Mouse (Mus musculus): ENCODE measurements around the gene Myl9. TPM values are rescaled to one million over a fixed set of nuclear protein-coding genes. Genes with fewer than 3 reads are reported as not detected.
A peak's percentile ranks its signal among the peaks of the same experiment; 100 is the strongest.

Gene Myl9
- polyA plus RNA-seq, 1 experiment from 2014 or later: 58.3 TPM

DNA sequence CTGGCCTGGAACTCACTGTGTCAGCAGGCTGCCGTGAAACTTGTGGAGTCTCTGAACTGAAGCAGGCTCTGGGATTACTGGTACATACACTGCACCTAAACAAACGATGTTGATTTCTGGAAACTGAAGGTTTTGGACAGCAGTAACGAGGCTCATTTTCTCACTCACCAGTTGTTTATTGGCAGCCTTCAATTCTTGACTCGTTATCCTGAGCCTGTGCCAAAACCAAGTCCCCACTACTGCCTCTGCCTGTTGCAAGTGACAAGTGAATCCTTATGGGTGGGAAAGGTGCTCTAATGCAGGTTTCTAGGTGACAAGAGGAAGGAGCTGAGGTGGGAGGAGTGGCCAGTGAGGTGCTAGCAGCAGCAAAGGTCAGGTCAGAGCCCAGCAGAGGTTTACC is 33.2 kb upstream of the Myl9 start:
- ATAC-seq (ENCODE audit: low read depth): no peak
- Histone ChIP-seq H3K27ac (no peak overlapping the region), H3K27me3 (no peaks in the 10 kb centered on the region), H3K4me3 (replicated peaks) (no peak overlapping the region), H3K4me2 (no peak overlapping the region), H3K4me1 (replicated peaks) (peaks cover 38% of the 10 kb centered on the region), H3K9me3 (replicated peaks) (no peaks in the 10 kb centered on the region), H3K36me3 (no peaks in the 10 kb centered on the region), H3K9ac (0 out of 2 replicates have a peak overlapping the region, but pooled peaks have one; percentile 13)
- 63% methylated on average over 4 of the region's 4 CpGs for WGBS (ENCODE audit: insufficient replicate concordance)
- DNase-seq: no peak

DNA sequence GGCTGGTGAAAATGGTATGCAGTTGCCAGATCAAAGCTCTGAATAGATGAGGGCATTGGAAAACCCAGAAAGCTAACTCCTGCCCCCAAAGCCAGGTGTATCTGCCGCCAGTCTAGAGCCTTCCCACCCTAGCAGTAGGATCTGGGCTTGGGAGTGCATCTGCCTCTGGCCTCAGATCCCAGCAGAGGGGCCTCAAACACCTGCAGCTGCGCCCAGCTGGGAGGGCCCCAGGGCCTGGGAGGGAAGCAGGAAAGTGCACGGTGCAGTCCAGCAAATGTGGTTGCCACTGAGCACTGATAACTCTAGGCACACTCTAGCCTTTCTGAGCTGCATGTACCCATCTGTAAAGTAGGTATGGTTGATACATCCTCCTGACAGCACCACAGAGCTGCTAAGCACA is 32.0 kb upstream of the Myl9 start:
- Histone ChIP-seq H3K27me3 (no peaks in the 10 kb centered on the region), H3K4me1 (replicated peaks) (peaks cover 40% of the 10 kb centered on the region), H3K27ac (no peak overlapping the region), H3K9ac (no peak overlapping the region), H3K4me3 (replicated peaks) (no peak overlapping the region), H3K9me3 (replicated peaks) (no peaks in the 10 kb centered on the region), H3K4me2 (no peak overlapping the region), H3K36me3 (peaks cover 8% of the 10 kb centered on the region; the same call in 1 of the 2 replicates)
- 32% methylated on average over 3 of the region's 3 CpGs for WGBS (ENCODE audit: insufficient replicate concordance)
- ATAC-seq (ENCODE audit: low read depth) (no peak), DNase-seq (no peak)

DNA sequence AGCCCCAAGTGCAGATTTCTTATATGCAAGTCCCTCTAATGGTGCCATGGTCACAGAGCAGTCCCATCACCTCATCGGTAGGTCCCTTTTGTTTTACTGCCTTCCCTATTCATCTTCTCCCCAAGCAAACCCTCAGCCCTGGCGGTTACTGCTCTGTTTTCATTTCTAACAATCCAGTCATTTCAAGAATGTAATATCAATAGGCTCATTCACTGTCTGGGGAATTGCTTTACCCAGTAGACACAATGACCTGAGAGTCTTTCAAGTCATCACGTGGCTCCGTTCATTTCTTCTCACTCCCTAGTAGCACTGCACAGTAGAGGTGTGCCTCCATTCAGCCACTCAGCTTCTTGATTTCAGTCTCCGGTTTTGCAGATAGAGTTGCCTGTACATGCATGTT is 30.8 kb upstream of the Myl9 start:
- no peaks in the 10 kb centered on the region for H3K27me3 ChIP-seq
- H3K27ac ChIP-seq: no peak overlapping the region
- peaks cover 8% of the 10 kb centered on the region; the same call in 1 of the 2 replicates for H3K36me3 ChIP-seq
- peaks cover 48% of the 10 kb centered on the region for H3K4me1 ChIP-seq (replicated peaks)
- H3K4me3 ChIP-seq (replicated peaks): no peak overlapping the region
- 82% methylated on average over 5 of the region's 5 CpGs for WGBS (ENCODE audit: insufficient replicate concordance)
- no peaks in the 10 kb centered on the region for H3K9me3 ChIP-seq (replicated peaks)
- H3K4me2 ChIP-seq: no peak overlapping the region
- H3K9ac ChIP-seq: no peak overlapping the region
- DNase-seq (no peak), ATAC-seq (ENCODE audit: low read depth) (no peak)

DNA sequence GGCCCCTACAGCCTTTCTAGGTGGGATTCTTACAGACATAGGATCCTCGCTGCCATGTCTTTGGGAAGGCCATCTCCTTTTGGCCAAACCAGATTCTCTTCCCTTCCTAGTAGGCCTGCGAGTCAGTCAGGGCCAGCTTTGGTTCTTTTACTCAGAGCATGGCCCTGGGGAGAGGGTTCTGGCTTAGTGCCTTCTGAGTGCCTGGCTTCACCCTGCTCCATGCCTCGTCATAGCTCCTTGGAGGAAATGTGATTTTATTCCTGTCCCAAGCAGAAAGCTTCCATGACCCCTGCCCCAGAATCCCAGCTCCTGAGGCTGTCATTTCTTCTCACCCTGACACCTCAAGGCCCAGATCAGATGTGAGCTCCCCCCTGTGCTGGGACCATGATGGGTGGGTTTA is 27.9 kb upstream of the Myl9 start:
- H3K4me2 ChIP-seq: no peak overlapping the region
- peaks cover 8% of the 10 kb centered on the region; the same call in 1 of the 2 replicates for H3K36me3 ChIP-seq
- peaks cover 37% of the 10 kb centered on the region for H3K4me1 ChIP-seq (replicated peaks)
- no peaks in the 10 kb centered on the region for H3K9me3 ChIP-seq (replicated peaks)
- no peak overlapping the region for H3K27ac ChIP-seq
- no peak for ATAC-seq (ENCODE audit: low read depth)
- WGBS (ENCODE audit: insufficient replicate concordance): 79% methylated on average over 3 of the region's 3 CpGs
- no peaks in the 10 kb centered on the region for H3K27me3 ChIP-seq
- H3K9ac ChIP-seq: no peak overlapping the region
- H3K4me3 ChIP-seq (replicated peaks): no peak overlapping the region
- DNase-seq: no peak

DNA sequence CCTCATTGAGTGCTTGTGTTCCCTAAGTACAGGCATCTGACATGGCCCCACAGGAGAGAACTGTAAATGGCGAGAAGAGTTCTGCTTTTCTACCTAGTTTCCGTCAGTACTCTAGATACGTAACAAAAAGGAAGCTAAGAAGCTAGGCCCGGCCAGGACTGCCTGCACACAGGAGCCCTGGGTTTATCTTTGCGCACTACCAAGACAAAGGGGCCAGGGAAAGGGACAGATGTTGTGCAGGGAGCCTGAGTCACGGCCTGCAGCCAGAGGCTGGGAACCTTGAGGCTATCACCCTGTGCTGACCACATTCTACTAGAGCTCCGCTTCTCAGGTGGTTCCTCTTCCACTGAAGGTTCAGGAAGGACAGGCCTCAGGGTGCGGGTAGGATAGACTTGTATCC is 25.5 kb upstream of the Myl9 start:
- no peak overlapping the region; the same call in 1 of the 2 replicates for H3K27ac ChIP-seq
- WGBS (ENCODE audit: insufficient replicate concordance): 29% methylated on average over 8 of the region's 8 CpGs
- peak; percentile 26 for DNase-seq
- H3K9me3 ChIP-seq (replicated peaks): no peaks in the 10 kb centered on the region
- no peak overlapping the region for H3K9ac ChIP-seq
- H3K4me1 ChIP-seq (replicated peaks): peaks cover 26% of the 10 kb centered on the region
- H3K4me3 ChIP-seq (replicated peaks): no peak overlapping the region
- H3K36me3 ChIP-seq: peaks cover 8% of the 10 kb centered on the region; the same call in 1 of the 2 replicates
- peak; percentile 68 for ATAC-seq (ENCODE audit: low read depth)
- no peak overlapping the region for H3K4me2 ChIP-seq
- H3K27me3 ChIP-seq: no peaks in the 10 kb centered on the region

DNA sequence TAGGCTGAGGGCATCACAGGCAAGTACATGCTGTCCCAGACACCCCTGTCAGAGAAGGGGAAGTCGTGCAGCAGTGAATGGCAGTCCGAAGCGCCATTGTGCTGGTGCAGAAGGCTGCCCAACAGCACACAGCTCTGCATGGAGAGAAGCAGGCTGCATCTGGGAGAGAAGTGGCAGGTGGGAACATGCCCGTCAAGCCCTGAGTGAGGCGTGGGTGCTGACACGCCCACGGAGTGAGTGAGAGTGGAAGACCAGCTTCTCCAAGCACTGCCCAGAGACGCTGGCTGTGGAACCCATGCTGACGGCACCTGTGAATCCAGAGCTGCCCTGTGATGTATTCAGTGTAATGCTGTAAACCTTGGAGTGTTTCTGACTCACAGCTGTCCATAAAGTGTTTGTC is 18.3 kb upstream of the Myl9 start:
- no peaks in the 10 kb centered on the region for H3K27me3 ChIP-seq
- H3K36me3 ChIP-seq: peaks cover 35% of the 10 kb centered on the region
- H3K9ac ChIP-seq: no peak overlapping the region
- no peaks in the 10 kb centered on the region for H3K9me3 ChIP-seq (replicated peaks)
- H3K4me1 ChIP-seq (replicated peaks): peaks cover 3% of the 10 kb centered on the region; the same call in 1 of the 2 replicates
- H3K4me3 ChIP-seq (replicated peaks): no peak overlapping the region
- DNase-seq (no peak), ATAC-seq (ENCODE audit: low read depth) (no peak)
- H3K27ac ChIP-seq: no peak overlapping the region
- 80% methylated on average over 9 of the region's 9 CpGs for WGBS (ENCODE audit: insufficient replicate concordance)
- no peak overlapping the region for H3K4me2 ChIP-seq

DNA sequence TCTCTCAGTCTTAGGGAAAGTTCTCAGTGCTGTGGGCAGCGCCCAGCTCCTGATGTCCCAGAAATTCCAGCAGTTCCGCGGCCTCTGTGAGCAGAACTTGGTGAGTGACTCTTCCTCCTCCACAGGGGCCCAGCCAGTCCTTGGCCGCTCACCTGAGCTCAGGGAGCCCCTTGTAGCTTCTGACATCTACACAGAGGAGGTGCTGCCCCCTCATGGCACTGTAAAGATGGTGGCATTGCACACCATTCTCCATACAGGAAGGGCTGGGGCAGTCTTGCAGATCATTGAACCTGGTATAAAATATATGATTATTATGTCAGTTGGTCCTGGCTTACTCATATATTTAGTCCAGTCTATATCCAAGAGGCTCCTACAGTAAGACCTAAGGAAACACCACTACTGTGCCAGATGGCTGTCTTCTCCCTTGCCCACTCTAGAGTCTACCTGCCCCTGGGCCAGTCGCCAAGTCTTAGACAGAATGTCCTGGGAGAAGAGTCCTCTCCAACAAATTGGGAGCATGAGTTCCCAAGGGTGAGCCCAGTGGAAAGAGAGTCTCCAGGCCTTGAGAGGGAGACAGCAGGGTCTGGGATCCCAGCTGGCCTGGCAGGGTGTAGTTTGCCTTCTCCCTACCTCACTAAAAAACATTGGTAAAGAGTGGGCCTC is 14.2 kb upstream of the Myl9 start:
- ATAC-seq (ENCODE audit: low read depth): 0 out of 2 replicates have a peak, but pooled peaks have one; percentile 31
- no peak overlapping the region for H3K4me3 ChIP-seq (replicated peaks)
- 79% methylated on average over 5 of the region's 5 CpGs for WGBS (ENCODE audit: insufficient replicate concordance)
- no peak for DNase-seq
- no peak overlapping the region for H3K9ac ChIP-seq
- H3K4me2 ChIP-seq: no peak overlapping the region
- peaks cover 45% of the 10 kb centered on the region for H3K36me3 ChIP-seq
- no peaks in the 10 kb centered on the region for H3K4me1 ChIP-seq (replicated peaks)
- no peaks in the 10 kb centered on the region for H3K27me3 ChIP-seq
- H3K27ac ChIP-seq: no peak overlapping the region
- H3K9me3 ChIP-seq (replicated peaks): no peaks in the 10 kb centered on the region

DNA sequence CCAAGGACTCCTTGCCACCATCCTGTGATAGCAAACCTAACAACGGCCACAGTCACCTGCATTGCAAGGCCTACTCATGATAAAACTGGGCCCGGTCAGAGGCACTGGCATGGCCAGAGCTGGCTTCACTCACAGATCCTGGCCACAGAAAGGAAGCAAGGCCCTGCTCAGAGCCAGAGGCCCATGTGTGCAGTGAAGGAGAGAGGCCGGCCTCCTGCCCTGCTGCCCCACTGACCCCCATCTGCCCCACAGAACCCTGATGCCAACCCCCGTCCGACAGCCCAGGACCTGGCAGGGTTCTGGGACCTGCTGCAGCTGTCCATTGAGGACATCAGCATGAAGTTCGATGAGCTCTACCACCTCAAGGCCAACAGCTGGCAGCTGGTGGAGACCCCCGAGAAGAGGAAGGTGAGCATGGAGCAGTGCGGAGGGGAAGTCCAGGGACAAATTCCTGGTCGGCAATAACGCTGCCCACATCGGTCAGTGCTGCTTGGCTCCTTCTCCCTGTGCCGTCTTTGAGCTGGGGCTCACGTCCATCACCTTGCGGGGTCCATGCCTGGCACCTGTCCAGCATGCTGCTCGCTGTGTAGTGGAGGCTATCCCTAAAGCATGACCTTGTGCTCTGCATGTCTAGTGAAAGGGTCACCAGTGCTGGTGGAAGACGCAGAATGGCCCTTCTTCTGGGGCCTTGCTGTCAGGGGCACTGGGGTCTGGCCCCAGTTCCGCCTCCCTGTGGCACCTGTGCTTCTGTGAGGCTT is 13.5 kb upstream of the Myl9 start:
- Histone ChIP-seq H3K9ac (no peak overlapping the region), H3K36me3 (peaks cover 37% of the 10 kb centered on the region), H3K4me1 (replicated peaks) (peaks cover 4% of the 10 kb centered on the region; the same call in 1 of the 2 replicates), H3K4me3 (replicated peaks) (no peak overlapping the region), H3K27ac (no peak overlapping the region), H3K27me3 (no peaks in the 10 kb centered on the region), H3K9me3 (replicated peaks) (no peaks in the 10 kb centered on the region), H3K4me2 (no peak overlapping the region)
- DNase-seq: no peak
- WGBS (ENCODE audit: insufficient replicate concordance): 82% methylated on average over 17 of the region's 17 CpGs
- ATAC-seq (ENCODE audit: low read depth): no peak

DNA sequence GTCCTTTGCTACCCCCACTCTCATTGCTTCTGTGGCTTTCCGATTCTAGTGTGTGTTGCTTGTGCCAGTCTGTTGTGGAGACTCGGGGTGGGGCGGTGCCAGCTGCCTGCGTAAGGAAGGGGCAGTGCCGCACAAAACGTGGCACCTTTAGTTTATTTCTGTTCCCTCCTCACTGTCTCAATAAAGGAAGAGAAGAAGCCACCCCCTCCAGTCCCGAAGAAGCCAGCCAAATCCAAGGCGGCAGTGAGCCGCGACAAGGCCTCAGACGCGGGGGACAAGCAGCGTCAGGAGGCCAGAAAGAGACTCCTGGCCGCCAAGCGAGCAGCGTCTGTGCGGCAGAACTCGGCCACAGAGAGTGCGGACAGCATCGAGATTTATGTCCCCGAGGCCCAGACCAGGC is 12.7 kb upstream of the Myl9 start:
- Histone ChIP-seq H3K27me3 (no peaks in the 10 kb centered on the region), H3K4me1 (replicated peaks) (peaks cover 12% of the 10 kb centered on the region), H3K9me3 (replicated peaks) (no peaks in the 10 kb centered on the region), H3K9ac (no peak overlapping the region), H3K27ac (no peak overlapping the region), H3K4me2 (no peak overlapping the region), H3K36me3 (peaks cover 29% of the 10 kb centered on the region), H3K4me3 (replicated peaks) (no peak overlapping the region)
- ATAC-seq (ENCODE audit: low read depth) (no peak), DNase-seq (no peak)
- 85% methylated on average over 21 of the region's 21 CpGs for WGBS (ENCODE audit: insufficient replicate concordance)

DNA sequence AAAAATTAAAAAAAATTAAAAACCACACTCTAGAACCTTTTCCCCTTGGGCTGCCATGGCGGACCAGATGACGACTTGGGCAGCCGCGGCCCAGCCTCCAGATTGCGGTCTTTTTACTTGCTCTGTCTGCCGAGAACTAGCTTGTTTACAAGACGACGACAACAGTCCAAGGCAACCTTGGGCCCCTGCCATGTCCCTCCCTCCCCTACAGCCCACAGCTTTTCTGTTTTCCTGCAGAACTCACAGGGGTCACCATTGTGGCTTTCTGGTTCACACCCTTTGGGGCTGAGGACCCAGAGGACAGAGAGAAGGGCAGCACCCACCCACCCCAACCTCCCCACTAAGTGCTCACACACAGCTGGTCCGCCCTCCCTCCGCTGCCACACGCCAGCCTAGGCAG is 12.1 kb upstream of the Myl9 start:
- 83% methylated on average over 11 of the region's 11 CpGs for whole genome bisulfite sequencing (ENCODE audit: insufficient replicate concordance)

DNA sequence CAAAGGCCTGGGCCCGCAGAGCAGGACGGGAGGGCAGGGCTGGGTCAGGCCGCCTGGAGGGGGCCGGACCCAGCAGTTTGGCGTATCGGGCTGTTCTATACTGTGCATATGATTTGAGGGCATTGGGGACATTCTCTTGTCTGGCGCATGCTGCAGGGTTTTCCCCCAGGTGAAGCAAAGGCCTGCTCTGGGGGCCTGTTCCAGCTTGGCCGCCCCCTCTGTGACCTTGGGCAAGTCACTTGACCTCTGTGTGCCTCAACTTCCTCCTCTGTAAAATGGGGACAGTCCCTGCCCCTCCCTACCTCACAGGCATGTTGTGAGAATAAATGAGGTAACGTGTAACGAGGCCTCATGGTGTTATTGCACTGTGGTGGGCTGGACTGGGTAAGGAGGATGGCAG is 11.2 kb upstream of the Myl9 start:
- DNase-seq (no peak), ATAC-seq (ENCODE audit: low read depth) (no peak)
- no peak overlapping the region for H3K27ac ChIP-seq
- H3K4me3 ChIP-seq (replicated peaks): no peak overlapping the region
- 80% methylated on average over 10 of the region's 10 CpGs for WGBS (ENCODE audit: insufficient replicate concordance)
- no peak overlapping the region for H3K9ac ChIP-seq
- peaks cover 13% of the 10 kb centered on the region for H3K4me1 ChIP-seq (replicated peaks)
- H3K9me3 ChIP-seq (replicated peaks): no peaks in the 10 kb centered on the region
- H3K4me2 ChIP-seq: no peak overlapping the region
- peaks cover 19% of the 10 kb centered on the region for H3K36me3 ChIP-seq
- no peaks in the 10 kb centered on the region for H3K27me3 ChIP-seq

More for the DNA sequence above, 12.1 kb upstream of the Myl9 start:
- H3K27ac ChIP-seq: no peak overlapping the region
- peaks cover 13% of the 10 kb centered on the region for H3K4me1 ChIP-seq (replicated peaks)
- H3K4me2 ChIP-seq: no peak overlapping the region
- H3K9ac ChIP-seq: no peak overlapping the region
- DNase-seq (no peak), ATAC-seq (ENCODE audit: low read depth) (no peak)
- H3K4me3 ChIP-seq (replicated peaks): no peak overlapping the region
- H3K36me3 ChIP-seq: peaks cover 25% of the 10 kb centered on the region
- no peaks in the 10 kb centered on the region for H3K9me3 ChIP-seq (replicated peaks)
- no peaks in the 10 kb centered on the region for H3K27me3 ChIP-seq
